9 mouse cellular contexts compared by ENCODE assay signal in the genomic region with DNA sequence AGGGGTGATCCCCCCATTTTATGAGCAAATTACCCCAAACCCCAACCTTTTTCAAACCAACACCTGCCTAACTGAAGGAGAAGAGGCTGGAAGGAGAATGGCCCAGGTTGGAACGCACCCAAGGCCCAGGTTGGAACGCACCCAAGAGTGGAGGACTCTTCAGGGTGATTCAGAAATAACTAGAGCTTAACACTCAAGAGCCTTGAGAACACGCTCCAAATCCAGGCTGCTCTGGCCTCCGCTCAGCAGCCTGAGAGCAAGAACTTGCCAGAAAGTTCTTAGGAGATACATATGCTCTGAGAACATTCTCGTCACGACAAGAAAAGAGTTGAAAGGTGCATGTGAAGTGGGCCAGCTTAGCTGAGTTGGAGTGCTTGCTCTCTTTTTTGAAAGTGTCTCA. TPM values are rescaled to one million over a fixed set of nuclear protein-coding genes. Genes with fewer than 3 reads are reported as not detected.
DNase-seq lines count a peak whose midpoint lies in the region; ATAC-seq and TF ChIP-seq lines count a peak whose summit lies in the region.
"Had no signal": no experiment of that assay in that cellular context is flagged by ENCODE, and none has a peak within 500 bp of the region (broad histone marks: within the 10 kb centered on the region; RNA-seq: fewer than 3 reads in every experiment).

No protein-coding gene starts in this region.

- 67% methylated on average over 6 of the region's 6 CpGs for WGBS in intestine, embryonic 16.5 days

- H3K4me2 ChIP-seq in intestine, embryonic 16.5 days (ENCODE audit: low read depth, low read length): no peak overlapping the region

- no peaks in the 10 kb centered on the region for H3K9me3 ChIP-seq in intestine, embryonic 16.5 days (ENCODE audit: control insufficient read depth, low read length)

- DNase-seq in gastrocnemius, adult 18-20 months (ENCODE audit: low spot score): peak; percentile 9
- DNase-seq in gastrocnemius, postnatal 25 days: no peak
- peak; percentile 83 to 94 for DNase-seq in adrenal gland, adult (ENCODE audit: inconsistent age in 2 of 2, low spot score in 1 of 2)
- DNase-seq in gastrocnemius, adult 2 months: peak; percentile 48
- peak; percentile 33 to 60 for DNase-seq in left cerebral cortex, postnatal 10 days (ENCODE audit: extremely low spot score in 1 of 2, low spot score in 2 of 2)
- DNase-seq in ovary, postnatal 14 days (ENCODE audit: low spot score): peak; percentile 64
- no peak for DNase-seq in retina, embryonic 14.5 days (ENCODE audit: low spot score)

- peaks cover 8% of the 10 kb centered on the region for H3K4me1 ChIP-seq in intestine, embryonic 16.5 days (ENCODE audit: control insufficient read depth, insufficient read depth, low read length)

- TF ChIP-seq CTCF in gastrocnemius, adult 2 months (IDR thresholded peaks at IDR 0.05): no peak

- H3K4me3 ChIP-seq in gastrocnemius, adult 2 months: no peak overlapping the region
- H3K4me3 ChIP-seq in intestine, embryonic 16.5 days (ENCODE audit: low read length): no peak overlapping the region
- H3K4me3 ChIP-seq: megakaryocyte, embryonic 14.5 days had no signal

- no peak overlapping the region for H3K9ac ChIP-seq in intestine, embryonic 16.5 days (ENCODE audit: low read depth, low read length)

- H3K27ac ChIP-seq in gastrocnemius, adult 2 months: no peak overlapping the region
- no peak overlapping the region for H3K27ac ChIP-seq in intestine, embryonic 16.5 days (ENCODE audit: low read length)

- H3K27me3 ChIP-seq in intestine, embryonic 16.5 days (replicated peaks; ENCODE audit: control insufficient read depth, insufficient read depth, low read length): no peaks in the 10 kb centered on the region

- no peaks in the 10 kb centered on the region for H3K36me3 ChIP-seq in intestine, embryonic 16.5 days (ENCODE audit: control insufficient read depth, insufficient read depth, low read length)

- ATAC-seq in intestine, embryonic 16.5 days: no peak

- intact Hi-C loops in gastrocnemius, adult 2 months (cut with DNase I): no loop called here
- intact Hi-C loops in left cerebral cortex, postnatal 10 days (cut with DNase I): no loop called here

RNA-seq across cellular contexts. Expression of a gene that starts 25.5 kb away (rescaled TPM):
- total RNA-seq in gastrocnemius, adult 18-20 months (2021): not detected
- total RNA-seq in gastrocnemius, postnatal 25 days (2021): not detected
- not detected for total RNA-seq in gastrocnemius, adult 2 months (2021)
- total RNA-seq in left cerebral cortex, postnatal 10 days (2021): under 1 TPM; 0.71 to 0.75 TPM
- polyA plus RNA-seq in intestine, embryonic 16.5 days (2015; fragmentation: Nextera tagmentation; extraction: Ambion mirVana): 0.56 and 1.2 TPM in 2 replicates

Comparison
In these comparisons a context has a peak if more than half of its experiments do, and no peak if none do; other contexts are left out.
1. DNase-seq: peak in gastrocnemius, adult 18-20 months (single experiment), adrenal gland, adult (2 of 2), gastrocnemius, adult 2 months (single experiment), left cerebral cortex, postnatal 10 days (2 of 2) and ovary, postnatal 14 days (single experiment); none in gastrocnemius, postnatal 25 days (single experiment) and retina, embryonic 14.5 days (single experiment).